Mouse (Mus musculus): Measurements from ENCODE around the gene Tgfbr3. TPM values are rescaled to one million over a fixed set of nuclear protein-coding genes. Genes with fewer than 3 reads are reported as not detected.
A peak's percentile ranks its signal among the peaks of the same experiment; 100 is the strongest.

Tgfbr3 gene
- polyA plus RNA-seq, 1 experiment from 2014 or later = 23.8 TPM

DNA sequence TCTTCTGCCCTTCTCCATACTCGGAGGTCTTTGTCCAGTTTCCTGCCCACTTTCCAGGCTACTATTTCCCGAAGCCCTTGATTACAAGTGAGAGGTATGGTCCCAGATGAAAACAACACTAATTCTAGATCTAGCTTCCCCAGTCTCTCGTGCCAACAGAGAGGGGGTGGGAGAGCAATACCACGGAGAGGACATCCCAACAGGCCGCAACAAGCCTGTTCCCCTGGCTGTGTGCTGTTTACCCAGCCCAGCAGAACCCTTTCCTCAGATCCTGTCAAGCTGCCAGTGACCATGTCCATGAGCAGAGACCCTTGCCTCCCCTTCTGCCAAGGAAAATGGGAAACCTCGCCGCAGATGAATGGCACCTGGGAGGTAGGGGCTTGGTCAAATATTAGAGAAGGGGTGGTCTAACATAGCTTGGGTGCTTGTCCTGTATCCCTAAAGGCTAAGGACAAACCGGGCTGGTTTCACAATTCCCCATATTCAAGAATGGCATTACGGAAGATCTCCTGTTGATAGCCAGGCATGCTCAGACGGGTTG lies 77.5 kb downstream of the Tgfbr3 start:
- no peak for TF ChIP-seq CTCF (IDR thresholded peaks at IDR 0.05; ENCODE audit: low read depth)
- no peak overlapping the region for H3K9ac ChIP-seq
- no peak overlapping the region for H3K27ac ChIP-seq (ENCODE audit: low read depth)
- ATAC-seq (ENCODE audit: insufficient read depth) = no peak
- DNase-seq = no peak
- H3K9me3 ChIP-seq (ENCODE audit: low read depth, low read length) = no peaks in the 10 kb centered on the region
- no peak overlapping the region for H3K4me2 ChIP-seq
- H3K4me1 ChIP-seq (ENCODE audit: insufficient read depth) = 0 out of 2 replicates have a peak, but pooled peaks cover 5% of the 10 kb centered on the region
- H3K27me3 ChIP-seq (ENCODE audit: insufficient read depth, low read length) = no peaks in the 10 kb centered on the region
- H3K4me3 ChIP-seq (ENCODE audit: low read depth, low read length) = no peak overlapping the region
- WGBS = 76% methylated on average over 10 of the region's 10 CpGs
- no peaks in the 10 kb centered on the region for H3K36me3 ChIP-seq (ENCODE audit: insufficient read depth)

DNA sequence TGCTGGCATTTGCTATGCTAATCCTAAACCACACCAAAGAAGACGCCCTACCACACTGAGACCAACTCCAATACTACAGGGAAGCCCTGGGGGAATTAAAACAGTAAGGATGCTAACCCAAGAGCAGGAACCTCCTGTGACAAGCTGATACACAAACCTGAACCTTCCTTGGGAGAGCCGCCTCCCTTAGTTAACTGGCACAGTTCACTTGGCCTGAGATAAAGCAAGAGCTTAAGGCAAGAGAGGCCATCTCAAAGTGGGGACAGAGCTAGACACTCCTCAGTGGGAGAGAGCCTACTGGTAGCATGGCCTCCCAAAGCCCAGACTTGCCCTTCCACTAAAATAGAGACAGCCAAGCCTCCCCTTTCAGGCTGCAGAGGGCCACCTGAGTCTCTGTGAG lies 79.4 kb downstream of the Tgfbr3 start:
- 93% methylated on average over 2 of the region's 2 CpGs for WGBS
- Histone ChIP-seq H3K27me3 (ENCODE audit: insufficient read depth, low read length) (no peaks in the 10 kb centered on the region), H3K9ac (no peak overlapping the region), H3K36me3 (ENCODE audit: insufficient read depth) (no peaks in the 10 kb centered on the region), H3K4me1 (ENCODE audit: insufficient read depth) (0 out of 2 replicates have a peak, but pooled peaks cover 5% of the 10 kb centered on the region), H3K4me3 (ENCODE audit: low read depth, low read length) (no peak overlapping the region), H3K9me3 (ENCODE audit: low read depth, low read length) (no peaks in the 10 kb centered on the region), H3K27ac (ENCODE audit: low read depth) (no peak overlapping the region), H3K4me2 (no peak overlapping the region)
- no peak for TF ChIP-seq CTCF (IDR thresholded peaks at IDR 0.05; ENCODE audit: low read depth)
- no peak for ATAC-seq (ENCODE audit: insufficient read depth)
- no peak for DNase-seq

DNA sequence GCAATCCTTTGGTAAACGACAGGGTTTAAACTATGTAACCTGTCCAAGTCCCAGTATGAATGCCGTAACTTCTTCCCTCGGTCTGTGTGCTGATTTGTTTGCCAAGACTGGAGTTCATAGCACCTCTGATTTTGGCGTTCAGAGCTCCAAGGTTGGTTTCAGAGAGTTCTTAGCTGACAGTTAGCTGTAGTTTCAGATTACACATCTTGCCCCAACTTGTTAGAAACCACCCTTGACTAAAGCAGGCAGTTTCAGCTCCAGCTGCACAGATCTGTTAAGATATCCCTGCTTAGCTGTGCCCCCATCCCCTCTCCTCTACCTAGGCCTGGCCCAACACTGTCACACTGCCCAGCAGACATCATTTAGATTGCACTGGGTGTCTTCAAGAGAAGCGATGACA lies 81.5 kb downstream of the Tgfbr3 start:
- no peak overlapping the region for H3K4me3 ChIP-seq (ENCODE audit: low read depth, low read length)
- no peak overlapping the region for H3K4me2 ChIP-seq
- no peaks in the 10 kb centered on the region for H3K27me3 ChIP-seq (ENCODE audit: insufficient read depth, low read length)
- H3K36me3 ChIP-seq (ENCODE audit: insufficient read depth) = no peaks in the 10 kb centered on the region
- WGBS = 45% methylated on average over 5 of the region's 5 CpGs
- no peak overlapping the region for H3K27ac ChIP-seq (ENCODE audit: low read depth)
- H3K4me1 ChIP-seq (ENCODE audit: insufficient read depth) = peaks cover 12% of the 10 kb centered on the region
- no peak overlapping the region for H3K9ac ChIP-seq
- ATAC-seq (ENCODE audit: insufficient read depth) = no peak
- DNase-seq = no peak
- no peaks in the 10 kb centered on the region for H3K9me3 ChIP-seq (ENCODE audit: low read depth, low read length)
- no peak for TF ChIP-seq CTCF (IDR thresholded peaks at IDR 0.05; ENCODE audit: low read depth)

DNA sequence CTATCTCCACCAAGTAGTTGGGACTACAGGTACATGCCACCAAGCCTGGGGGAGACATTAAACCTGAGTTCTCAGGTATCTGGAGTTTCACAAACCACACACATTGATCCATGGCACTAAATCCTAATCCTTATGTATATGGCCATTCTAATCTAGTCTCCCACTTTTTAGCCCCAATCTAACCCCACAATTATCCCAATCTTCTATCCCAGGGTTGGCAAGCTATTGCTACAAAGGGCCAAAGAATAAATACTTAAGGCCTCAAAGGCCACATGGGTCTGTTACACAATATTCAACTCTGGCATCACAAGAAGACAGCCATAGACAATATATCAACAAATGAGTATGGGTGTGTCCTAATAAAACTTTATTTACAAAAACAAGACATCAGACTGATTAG lies 85.1 kb downstream of the Tgfbr3 start:
- Histone ChIP-seq H3K27me3 (ENCODE audit: insufficient read depth, low read length) (no peaks in the 10 kb centered on the region), H3K4me3 (ENCODE audit: low read depth, low read length) (no peak overlapping the region), H3K9me3 (ENCODE audit: low read depth, low read length) (no peaks in the 10 kb centered on the region), H3K4me2 (no peak overlapping the region), H3K4me1 (ENCODE audit: insufficient read depth) (peaks cover 40% of the 10 kb centered on the region), H3K27ac (ENCODE audit: low read depth) (peak overlapping the region; percentile 92; the same call in 1 of the 2 replicates), H3K36me3 (ENCODE audit: insufficient read depth) (no peaks in the 10 kb centered on the region), H3K9ac (no peak overlapping the region)
- TF ChIP-seq CTCF (IDR thresholded peaks at IDR 0.05; ENCODE audit: low read depth) = no peak
- DNase-seq = no peak
- no peak for ATAC-seq (ENCODE audit: insufficient read depth)

DNA sequence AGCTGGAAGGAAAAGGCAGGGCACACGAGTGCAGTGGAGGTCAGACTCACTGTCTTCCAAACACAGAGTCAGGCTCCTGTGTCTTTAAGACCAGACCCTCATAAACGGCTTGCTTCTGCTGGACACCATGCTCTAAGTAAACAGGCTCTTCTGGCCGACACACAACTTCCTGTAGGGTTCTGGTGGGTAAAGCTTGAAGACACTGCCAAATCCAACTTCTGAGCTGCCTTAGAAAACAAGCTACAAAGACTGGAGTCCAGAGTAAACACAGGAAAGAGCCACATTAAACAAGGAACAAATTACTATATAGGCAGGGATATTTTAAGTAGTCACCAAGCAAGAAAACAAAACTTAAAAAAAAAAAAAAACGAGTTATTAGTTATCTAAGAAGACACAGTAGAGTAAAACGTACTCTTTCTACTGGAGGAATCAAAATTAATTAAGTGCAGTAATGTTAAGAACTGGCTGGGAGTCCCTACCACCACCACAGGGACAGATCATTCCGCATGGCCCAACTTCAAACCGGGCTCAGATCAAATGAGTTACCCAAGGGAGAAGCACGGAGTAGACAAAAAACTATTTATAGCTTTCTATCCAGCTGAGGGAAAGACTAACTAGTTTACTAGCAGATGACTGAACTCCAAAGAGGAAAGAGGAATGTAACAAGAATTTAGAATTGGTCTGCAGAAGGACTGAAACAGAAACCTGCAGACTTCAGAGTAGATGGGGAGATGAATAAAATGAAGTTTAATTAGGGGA lies 86.4 kb downstream of the Tgfbr3 start:
- Histone ChIP-seq H3K4me2 (peak overlapping the region; percentile 35; the same call in 1 of the 2 replicates), H3K27me3 (ENCODE audit: insufficient read depth, low read length) (no peaks in the 10 kb centered on the region), H3K4me1 (ENCODE audit: insufficient read depth) (peaks cover 40% of the 10 kb centered on the region), H3K36me3 (ENCODE audit: insufficient read depth) (no peaks in the 10 kb centered on the region; the same call in 1 of the 2 replicates), H3K9me3 (ENCODE audit: low read depth, low read length) (no peaks in the 10 kb centered on the region), H3K9ac (no peak overlapping the region), H3K4me3 (ENCODE audit: low read depth, low read length) (no peak overlapping the region), H3K27ac (ENCODE audit: low read depth) (peak overlapping the region; percentile 92)
- WGBS = 21% methylated on average over 8 of the region's 8 CpGs
- DNase-seq = peak; percentile 84
- ATAC-seq (ENCODE audit: insufficient read depth) = peak; percentile 72
- TF ChIP-seq CTCF (IDR thresholded peaks at IDR 0.05; ENCODE audit: low read depth) = no peak

DNA sequence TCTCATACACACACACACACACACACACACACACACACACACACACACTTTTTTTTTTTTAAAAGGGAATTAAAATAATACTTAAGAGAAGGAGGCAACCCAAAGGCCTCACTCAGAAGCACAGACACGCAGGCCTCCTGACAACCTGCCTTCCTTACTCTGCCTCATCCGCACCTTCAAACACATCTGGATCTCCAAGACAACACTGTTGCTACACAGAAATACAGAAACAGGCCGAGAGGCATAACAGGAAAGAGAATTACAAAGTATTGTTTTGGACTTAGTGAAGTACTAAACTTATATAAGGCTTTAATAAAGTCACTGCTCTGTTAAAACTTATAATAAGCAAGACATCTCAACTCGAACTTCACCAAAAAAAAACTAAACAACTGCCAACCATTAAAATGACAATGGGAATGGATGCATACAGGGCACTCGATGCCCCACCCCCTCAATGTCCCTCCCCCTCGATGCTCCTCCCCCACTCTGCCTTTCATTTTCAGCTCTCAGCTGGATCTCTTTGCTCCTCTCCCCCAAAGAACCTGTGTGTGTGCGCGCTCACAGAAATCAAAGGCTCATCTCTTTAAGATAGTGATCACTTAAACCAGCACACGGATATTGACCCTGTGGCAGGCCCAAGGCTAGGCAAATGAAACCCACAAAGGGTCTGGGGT lies 87.8 kb downstream of the Tgfbr3 start:
- no peaks in the 10 kb centered on the region for H3K9me3 ChIP-seq (ENCODE audit: low read depth, low read length)
- TF ChIP-seq CTCF (IDR thresholded peaks at IDR 0.05; ENCODE audit: low read depth) = no peak
- H3K36me3 ChIP-seq (ENCODE audit: insufficient read depth) = no peaks in the 10 kb centered on the region; the same call in 1 of the 2 replicates
- ATAC-seq (ENCODE audit: insufficient read depth) = no peak
- no peak overlapping the region for H3K4me2 ChIP-seq
- H3K27me3 ChIP-seq (ENCODE audit: insufficient read depth, low read length) = no peaks in the 10 kb centered on the region
- H3K9ac ChIP-seq = no peak overlapping the region
- no peak overlapping the region for H3K4me3 ChIP-seq (ENCODE audit: low read depth, low read length)
- H3K4me1 ChIP-seq (ENCODE audit: insufficient read depth) = peaks cover 42% of the 10 kb centered on the region
- no peak for DNase-seq
- 53% methylated on average over 9 of the region's 9 CpGs for WGBS
- peak overlapping the region; percentile 92 for H3K27ac ChIP-seq (ENCODE audit: low read depth)

DNA sequence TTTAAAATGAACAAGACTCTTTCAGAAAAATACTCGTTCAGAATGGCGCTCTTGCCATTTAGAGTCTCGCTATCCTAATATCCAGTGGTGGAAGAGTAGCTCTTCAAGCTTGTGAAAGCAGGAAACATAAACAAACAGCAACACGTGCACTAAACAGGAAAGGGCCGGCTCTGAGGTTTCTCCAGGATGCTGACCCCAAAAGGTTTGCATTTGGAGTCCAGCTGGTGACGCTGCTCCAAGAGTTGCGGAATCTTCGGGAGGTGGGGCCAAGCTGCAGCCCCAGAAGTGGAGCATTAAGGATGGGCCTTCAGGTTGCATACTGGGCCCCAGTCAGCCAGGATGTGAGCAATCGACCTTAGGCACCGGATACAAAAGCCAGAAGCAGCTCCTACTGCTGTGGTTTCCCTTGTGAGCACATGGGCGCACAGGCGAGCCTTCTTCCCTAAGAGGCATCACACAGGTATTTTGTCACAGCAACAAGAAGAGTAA lies 88.5 kb downstream of the Tgfbr3 start:
- peak; percentile 23; the same call in 1 of the 2 replicates for ATAC-seq (ENCODE audit: insufficient read depth)
- H3K27me3 ChIP-seq (ENCODE audit: insufficient read depth, low read length) = no peaks in the 10 kb centered on the region
- WGBS = 37% methylated on average over 12 of the region's 12 CpGs
- H3K4me1 ChIP-seq (ENCODE audit: insufficient read depth) = peaks cover 48% of the 10 kb centered on the region
- H3K4me3 ChIP-seq (ENCODE audit: low read depth, low read length) = no peak overlapping the region
- no peaks in the 10 kb centered on the region; the same call in 1 of the 2 replicates for H3K36me3 ChIP-seq (ENCODE audit: insufficient read depth)
- DNase-seq = peak; percentile 78
- no peaks in the 10 kb centered on the region for H3K9me3 ChIP-seq (ENCODE audit: low read depth, low read length)
- H3K9ac ChIP-seq = no peak overlapping the region
- no peak for TF ChIP-seq CTCF (IDR thresholded peaks at IDR 0.05; ENCODE audit: low read depth)
- H3K4me2 ChIP-seq = no peak overlapping the region
- H3K27ac ChIP-seq (ENCODE audit: low read depth) = peak overlapping the region; percentile 72; the same call in 1 of the 2 replicates

Data from lung, embryonic 14.5 days (tissue).